In the genomic region with DNA sequence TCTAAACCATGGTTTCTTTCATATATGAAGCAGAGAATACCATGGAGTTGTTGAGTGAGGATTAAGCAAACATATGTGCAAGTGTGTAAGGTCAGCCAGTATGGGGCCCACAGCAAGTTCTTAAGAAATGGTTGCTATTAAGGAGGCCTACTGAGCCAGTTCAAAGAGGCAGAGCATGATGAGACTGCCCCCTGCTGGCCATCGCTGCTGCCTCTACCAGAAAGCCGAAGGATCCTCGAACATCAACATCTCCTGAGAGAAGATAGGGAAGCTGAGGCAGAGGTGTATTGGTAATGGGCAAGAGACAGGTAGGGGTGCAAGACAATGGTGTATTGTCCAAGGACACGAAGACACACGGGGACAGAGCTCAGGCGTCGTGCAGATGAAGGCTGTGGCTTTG, we compare ENCODE assay signal across 7 mouse cellular contexts. TPM values are rescaled to one million over a fixed set of nuclear protein-coding genes. Genes with fewer than 3 reads are reported as not detected.
DNase-seq lines count a peak whose midpoint lies in the region; ATAC-seq and TF ChIP-seq lines count a peak whose summit lies in the region.

No protein-coding gene starts in this region.

- no peak overlapping the region for H3K4me3 ChIP-seq in liver, embryonic 14.5 days (ENCODE audit: insufficient read depth in 1 of 2, low read depth in 2 of 2, low read length in 2 of 2)

- no peak overlapping the region for H3K9ac ChIP-seq in liver, embryonic 14.5 days (replicated peaks)

- TF ChIP-seq EP300 in liver, embryonic 14.5 days (IDR thresholded peaks at IDR 0.05; ENCODE audit: low read depth): no peak

- no peaks in the 10 kb centered on the region for H3K9me3 ChIP-seq in liver, embryonic 14.5 days (ENCODE audit: control insufficient read depth, low read length)

- H3K36me3 ChIP-seq in liver, embryonic 14.5 days (replicated peaks; ENCODE audit: control insufficient read depth, insufficient read depth, low read depth): no peaks in the 10 kb centered on the region

- no peak overlapping the region for H3K4me2 ChIP-seq in liver, embryonic 14.5 days (ENCODE audit: low read depth)

- H3K27ac ChIP-seq in liver, embryonic 14.5 days: no peak overlapping the region

- no peaks in the 10 kb centered on the region for H3K4me1 ChIP-seq in liver, embryonic 14.5 days (replicated peaks; ENCODE audit: control insufficient read depth in 2 of 2, insufficient read depth in 2 of 2, low read length in 1 of 2)

- WGBS in liver, embryonic 14.5 days (ENCODE audit: insufficient replicate concordance): 18% methylated on average over 7 of the region's 7 CpGs

- no peak for ATAC-seq in liver, embryonic 14.5 days (ENCODE audit: insufficient read depth)

- H3K27me3 ChIP-seq in liver, embryonic 14.5 days (ENCODE audit: control insufficient read depth, insufficient read depth, low read length): no peaks in the 10 kb centered on the region

- peak; percentile 90 for TF ChIP-seq CTCF in liver, embryonic 14.5 days (IDR thresholded peaks at IDR 0.05; ENCODE audit: low read depth)

- peak; percentile 10 for DNase-seq in ovary, postnatal 14 days (ENCODE audit: low spot score)
- DNase-seq in ovary, adult 18-20 months (ENCODE audit: low spot score): no peak
- DNase-seq in adrenal gland, postnatal 25 days: peak; percentile 66
- peak; percentile 80 for DNase-seq in embryo, embryonic 10.5 days (ENCODE audit: low spot score)
- peak; percentile 71 for DNase-seq in kidney, postnatal 10 days
- DNase-seq in liver, embryonic 14.5 days (ENCODE audit: low read depth in 3 of 3, low spot score in 3 of 3): no peak
- peak; percentile 28 to 78 for DNase-seq in spleen, postnatal 4 days (ENCODE audit: low spot score in 2 of 2)

RNA-seq across cellular contexts. Expression of a gene that starts 12.1 kb away (rescaled TPM):
- 2.5 and 2.7 TPM in 2 replicates for total RNA-seq in adrenal gland, postnatal 25 days (2021)
- polyA plus RNA-seq in liver, embryonic 14.5 days (2012; rRNA removed): 0.04 TPM in 1 of 2 replicates, not detected in the other
- 0.09 TPM in 1 of 2 replicates, not detected in the other for polyA plus RNA-seq in liver, embryonic 14.5 days (2014; fragmentation: Nextera tagmentation; extraction: Ambion mirVana)

RNA-seq across cellular contexts. Expression of a gene that starts 14.5 kb away (rescaled TPM):
- 2.3 and 2.4 TPM in 2 replicates for total RNA-seq in adrenal gland, postnatal 25 days (2021)
- 0.02 TPM in 1 of 2 replicates, not detected in the other for polyA plus RNA-seq in liver, embryonic 14.5 days (2012; rRNA removed)
- polyA plus RNA-seq in liver, embryonic 14.5 days (2014; fragmentation: Nextera tagmentation; extraction: Ambion mirVana): not detected in 2 replicates

RNA-seq across cellular contexts. Expression of a gene that starts 46.4 kb away (rescaled TPM):
- 1.0 and 1.8 TPM in 2 replicates for total RNA-seq in adrenal gland, postnatal 25 days (2021)
- 0.13 and 0.14 TPM in 2 replicates for polyA plus RNA-seq in liver, embryonic 14.5 days (2012; rRNA removed)
- 0.13 and 0.14 TPM in 2 replicates for polyA plus RNA-seq in liver, embryonic 14.5 days (2014; fragmentation: Nextera tagmentation; extraction: Ambion mirVana)

Comparison
In these comparisons a context has a peak if more than half of its experiments do, and no peak if none do; other contexts are left out.
1. DNase-seq: peak in ovary, postnatal 14 days (single experiment), adrenal gland, postnatal 25 days (single experiment), embryo, embryonic 10.5 days (single experiment), kidney, postnatal 10 days (single experiment) and spleen, postnatal 4 days (2 of 2); none in ovary, adult 18-20 months (single experiment) and liver, embryonic 14.5 days (0 of 3).